Mouse (Mus musculus) embryonic fibroblast, embryonic 13.5 days (primary cell): ENCODE results near the gene Myh7b.

Experiments used
- CTCF ChIP-seq: IDR thresholded peaks from 2 replicates; pipeline ENCODE4 v1.5.1; 2011; ENCODE audit warnings: mild to moderate bottlenecking, control low read depth, low read length, moderate library complexity, borderline replicate concordance; ENCODE audit not compliant: insufficient read depth
- POLR2A ChIP-seq: IDR thresholded peaks from 2 replicates; pipeline ENCODE4 v1.6.1; 2011; ENCODE audit warnings: low read depth, mild to moderate bottlenecking, control low read depth, low read length, moderate library complexity

DNA sequence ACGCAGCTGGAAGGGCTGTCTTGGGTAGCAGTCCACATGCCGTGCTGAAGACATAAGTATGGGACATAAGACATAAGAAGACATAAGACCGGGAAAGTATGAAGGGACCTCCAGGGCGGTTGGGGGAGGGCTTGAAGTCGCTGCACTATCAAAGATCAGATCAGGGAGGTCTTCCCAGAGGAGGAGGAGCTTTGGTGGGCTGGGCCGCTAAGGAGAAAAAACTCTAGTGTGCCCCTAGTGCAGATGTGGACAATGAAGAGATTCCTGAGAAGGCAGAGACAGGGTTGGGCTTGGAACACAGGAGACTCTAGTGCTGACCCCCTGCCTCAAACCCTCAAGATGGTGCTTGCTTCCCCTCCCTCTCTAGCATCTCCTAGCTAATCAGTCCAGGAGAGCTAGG lies 6.0 kb downstream of the Myh7b start:
- TF ChIP-seq CTCF (no peak), POLR2A (no peak)
